Mouse (Mus musculus) embryonic fibroblast, embryonic 13.5 days (primary cell): ENCODE measurements around the gene Pygb. TPM values are rescaled to one million over a fixed set of nuclear protein-coding genes. Genes with fewer than 3 reads are reported as not detected.

Experiments used
- H3K27ac ChIP-seq: 2 replicates; pipeline ENCODE4 v1.5.1; 2012; ENCODE audit warnings: low read length, control low read depth, inconsistent platforms; ENCODE audit not compliant: insufficient read depth
- H3K4me1 ChIP-seq: 2 replicates; pipeline ENCODE4 v1.6.1; 2011; ENCODE audit warnings: low read length; ENCODE audit not compliant: control insufficient read depth, insufficient read depth
- H3K4me3 ChIP-seq: 2 replicates; pipeline ENCODE4 v1.5.1; 2011; ENCODE audit warnings: mild to moderate bottlenecking, control low read depth, low read length; ENCODE audit not compliant: insufficient read depth
- CTCF ChIP-seq: IDR thresholded peaks from 2 replicates; pipeline ENCODE4 v1.5.1; 2011; ENCODE audit warnings: mild to moderate bottlenecking, control low read depth, low read length, moderate library complexity, borderline replicate concordance; ENCODE audit not compliant: insufficient read depth
- POLR2A ChIP-seq: IDR thresholded peaks from 2 replicates; pipeline ENCODE4 v1.6.1; 2011; ENCODE audit warnings: low read depth, mild to moderate bottlenecking, control low read depth, low read length, moderate library complexity
- polyA plus RNA-seq: library from polyadenylated mRNA; stranded (reverse); fragments of >200 nt; gene quantifications from 2 replicates; pipeline ENCODE4 v1.2.4, GENCODE M21; 2011; ENCODE audit warnings: low read depth; ENCODE audit not compliant: missing spikeins, insufficient read length

Pygb gene
- polyA plus RNA-seq, 1 experiment = 91.7 TPM

DNA sequence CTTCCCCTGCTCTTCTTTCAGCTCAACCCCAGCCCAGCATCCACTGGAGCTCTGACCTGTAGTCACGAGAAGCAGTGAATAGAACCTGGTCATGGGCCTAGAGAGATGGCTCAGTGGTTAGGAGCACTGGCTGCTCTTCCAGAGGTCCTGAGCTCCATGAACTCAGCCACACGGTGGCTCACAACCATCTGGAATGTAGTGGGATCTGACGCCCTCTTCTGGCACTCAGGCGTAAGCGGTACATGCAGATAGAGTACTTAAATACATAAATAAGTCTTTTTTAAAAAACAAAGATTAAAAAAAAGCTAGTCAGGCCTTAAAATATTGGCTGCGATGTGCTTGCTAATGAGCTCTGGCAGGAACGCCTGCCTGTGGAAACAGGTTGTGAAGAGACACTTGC lies 25.1 kb upstream of the Pygb start:
- Histone ChIP-seq H3K27ac (no peak overlapping the region), H3K4me1 (no peaks in the 10 kb centered on the region), H3K4me3 (no peak overlapping the region)
- TF ChIP-seq POLR2A (no peak), CTCF (no peak)

DNA sequence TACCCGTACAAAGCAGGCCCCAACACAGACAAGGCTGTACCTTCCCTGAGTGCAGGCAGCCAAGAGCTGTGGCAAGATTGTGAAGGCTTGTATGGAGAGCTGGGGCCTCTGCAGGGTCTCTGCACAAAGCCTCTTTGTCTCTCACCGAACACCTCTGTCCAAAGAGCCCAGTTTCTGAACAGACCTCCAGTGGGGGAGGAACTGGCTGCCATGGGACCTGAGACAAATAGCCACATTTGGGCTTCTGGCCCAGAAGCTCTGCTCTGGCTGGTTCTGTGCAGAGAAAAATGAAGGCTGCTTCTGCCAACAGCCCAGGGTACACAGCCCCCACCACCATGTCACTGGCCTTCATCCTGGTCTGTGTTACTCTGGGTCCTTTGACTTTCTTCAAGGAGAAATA lies 20.9 kb upstream of the Pygb start:
- TF ChIP-seq POLR2A (no peak), CTCF (no peak)
- no peak overlapping the region for H3K4me3 ChIP-seq
- no peak overlapping the region for H3K27ac ChIP-seq
- H3K4me1 ChIP-seq = no peaks in the 10 kb centered on the region

DNA sequence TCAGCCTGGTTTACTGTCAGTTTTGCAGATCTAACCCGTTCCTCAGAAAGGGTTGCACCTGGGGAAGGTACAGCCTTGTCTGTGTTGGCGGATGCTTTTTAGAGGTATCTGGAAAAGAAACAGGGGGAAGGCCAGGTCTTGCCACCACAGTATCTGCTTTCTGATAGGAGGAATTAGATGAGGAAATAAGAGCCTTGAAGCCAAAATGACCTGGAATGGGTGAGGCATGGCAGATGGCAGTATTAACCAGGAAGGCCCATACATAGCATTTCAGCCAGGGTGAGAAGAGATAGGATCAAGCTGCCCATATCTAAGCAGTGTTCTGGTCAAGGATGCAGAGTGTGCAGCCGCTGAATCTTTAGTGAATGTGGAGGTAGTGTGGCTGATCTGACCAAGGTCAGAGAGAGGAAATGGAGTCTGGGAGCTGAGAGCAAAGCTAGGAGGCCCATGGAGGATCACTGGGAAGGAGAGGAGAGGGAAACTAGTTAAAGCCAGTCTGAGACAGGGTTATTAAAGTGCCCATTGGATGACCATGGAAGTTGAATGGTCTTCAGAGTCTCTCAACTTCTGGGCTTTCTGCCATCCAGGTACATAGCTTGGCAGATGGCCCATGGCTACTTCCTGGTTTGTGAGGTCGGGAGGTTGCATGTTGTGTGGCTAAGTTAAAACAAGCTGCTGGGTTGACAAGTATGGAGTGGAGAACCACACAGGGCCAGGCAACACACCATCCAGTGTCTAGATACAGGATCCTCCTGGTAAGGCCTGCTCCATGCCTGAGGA lies 20.3 kb upstream of the Pygb start:
- H3K27ac ChIP-seq = no peak overlapping the region
- TF ChIP-seq POLR2A = no peak
- TF ChIP-seq CTCF = no peak
- H3K4me1 ChIP-seq = no peaks in the 10 kb centered on the region
- no peak overlapping the region for H3K4me3 ChIP-seq

DNA sequence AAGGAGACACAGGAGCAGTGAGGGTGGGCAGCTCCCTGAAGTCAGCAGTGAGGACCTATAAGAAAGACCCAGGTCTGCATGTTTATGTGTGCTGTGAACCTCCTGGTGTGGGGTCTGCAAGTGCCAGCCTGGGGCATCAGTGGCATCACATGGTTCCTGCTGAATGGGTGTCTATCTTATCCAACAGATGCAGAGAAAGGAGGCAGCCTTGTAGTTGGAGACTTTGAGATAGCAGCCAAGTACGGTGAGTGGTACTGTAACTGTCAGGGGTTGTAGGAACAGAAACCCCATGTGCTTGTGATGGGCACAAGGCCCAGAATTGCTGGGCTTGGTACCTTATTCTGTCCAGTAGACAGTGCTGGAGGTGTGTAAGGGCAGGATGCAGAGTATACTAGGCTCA lies 17.9 kb upstream of the Pygb start:
- Histone ChIP-seq H3K4me1 (no peaks in the 10 kb centered on the region), H3K4me3 (no peak overlapping the region), H3K27ac (no peak overlapping the region)
- TF ChIP-seq CTCF (no peak), POLR2A (no peak)

DNA sequence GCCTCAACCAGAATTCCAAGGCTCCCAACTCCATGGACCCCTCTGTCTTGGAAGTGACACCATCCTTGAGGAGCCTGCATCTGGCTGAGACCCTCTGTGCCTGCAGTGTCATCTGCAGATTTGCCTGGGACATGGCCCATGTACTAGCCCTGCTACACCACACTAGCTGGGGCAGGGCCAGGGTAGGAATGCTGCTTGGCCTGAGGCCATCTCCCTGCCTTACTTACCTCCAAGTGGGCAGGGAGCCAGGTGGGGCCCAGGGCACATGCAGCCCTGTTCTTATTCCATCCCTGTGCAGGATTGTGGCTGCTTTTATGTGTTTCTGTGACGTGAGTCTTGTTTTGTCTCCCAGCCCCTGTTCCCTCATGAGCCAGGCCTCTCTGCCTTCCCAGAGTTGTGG lies 15.8 kb upstream of the Pygb start:
- no peak overlapping the region; the same call in 1 of the 2 replicates for H3K27ac ChIP-seq
- H3K4me3 ChIP-seq = no peak overlapping the region
- no peak for TF ChIP-seq POLR2A
- no peak for TF ChIP-seq CTCF
- H3K4me1 ChIP-seq = no peaks in the 10 kb centered on the region

DNA sequence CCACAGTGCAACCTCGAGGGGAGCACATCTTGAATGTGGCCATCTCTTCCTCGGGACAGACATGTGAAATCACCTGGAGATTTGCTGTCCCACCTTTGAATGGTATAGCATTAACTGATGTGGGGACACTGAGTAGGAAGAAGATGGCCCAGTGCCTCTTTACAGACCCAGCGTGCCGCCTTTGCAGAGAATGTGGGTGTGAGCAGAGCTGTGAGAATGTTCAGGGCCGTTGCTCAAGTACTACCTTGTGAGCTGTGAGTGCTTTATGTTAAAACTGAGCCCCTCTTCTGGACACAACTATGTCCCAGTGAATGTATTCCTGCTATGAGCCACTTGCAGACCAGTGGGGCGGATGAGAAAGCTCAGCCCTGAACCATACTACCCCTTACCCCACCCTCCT lies 15.4 kb upstream of the Pygb start:
- peaks cover under 1% of the 10 kb centered on the region; the same call in 1 of the 2 replicates for H3K4me1 ChIP-seq
- H3K4me3 ChIP-seq = no peak overlapping the region
- TF ChIP-seq POLR2A (no peak), CTCF (no peak)
- H3K27ac ChIP-seq = no peak overlapping the region

DNA sequence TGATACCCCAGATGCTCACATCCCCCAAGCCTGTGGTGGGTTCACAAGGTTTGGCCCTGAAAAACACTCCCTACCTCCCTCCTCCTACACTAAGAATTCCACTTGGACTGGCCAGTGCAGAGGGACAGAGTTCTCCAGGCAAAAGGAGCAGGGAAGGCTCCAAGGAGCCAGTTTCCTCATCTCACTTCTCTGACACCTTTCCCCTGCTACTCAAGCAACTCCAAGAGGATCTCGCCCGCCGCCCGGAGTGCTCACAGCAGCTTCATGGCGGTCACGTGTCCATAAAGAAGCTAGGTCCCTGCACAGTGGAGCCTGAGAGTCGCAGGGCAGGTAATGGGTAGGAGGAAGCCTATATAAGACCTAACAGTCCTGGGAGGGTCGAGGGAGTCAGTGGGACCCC lies 14.5 kb upstream of the Pygb start:
- no peak overlapping the region for H3K27ac ChIP-seq
- H3K4me1 ChIP-seq = peaks cover 1% of the 10 kb centered on the region; the same call in 1 of the 2 replicates
- TF ChIP-seq CTCF (no peak), POLR2A (no peak)
- H3K4me3 ChIP-seq = no peak overlapping the region

DNA sequence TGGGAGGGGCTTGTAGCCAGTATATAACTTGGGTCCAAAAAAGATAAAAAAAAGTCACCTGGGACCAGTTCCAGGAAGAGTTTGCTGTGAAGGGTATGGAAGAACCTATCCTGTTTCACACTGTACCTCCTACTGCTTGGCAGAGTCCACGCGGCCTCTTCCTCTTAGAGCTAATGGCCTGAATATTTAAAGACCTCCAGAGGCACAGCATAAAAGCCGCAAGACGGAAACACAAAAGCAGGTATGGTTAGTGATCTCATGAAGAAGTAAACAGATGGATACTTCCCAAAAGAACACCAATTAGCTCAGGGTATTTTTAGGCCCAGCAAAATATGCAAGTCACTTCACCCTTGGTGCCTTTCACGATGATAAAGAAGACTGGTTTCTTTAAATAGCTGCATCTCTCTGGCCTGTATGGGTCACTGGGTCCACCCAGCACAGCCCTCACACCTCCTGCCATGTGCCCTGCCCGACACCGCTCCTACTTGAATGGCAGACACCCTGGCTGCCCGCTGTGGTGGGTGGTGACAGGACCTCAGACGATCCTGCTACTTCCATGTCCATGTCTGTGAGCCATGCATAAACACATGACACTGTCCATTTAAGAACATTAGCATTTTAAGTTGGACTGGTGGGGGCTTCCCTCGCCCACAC lies 13.9 kb upstream of the Pygb start:
- TF ChIP-seq CTCF (no peak), POLR2A (no peak)
- Histone ChIP-seq H3K4me3 (no peak overlapping the region), H3K4me1 (peaks cover 1% of the 10 kb centered on the region; the same call in 1 of the 2 replicates), H3K27ac (no peak overlapping the region)

DNA sequence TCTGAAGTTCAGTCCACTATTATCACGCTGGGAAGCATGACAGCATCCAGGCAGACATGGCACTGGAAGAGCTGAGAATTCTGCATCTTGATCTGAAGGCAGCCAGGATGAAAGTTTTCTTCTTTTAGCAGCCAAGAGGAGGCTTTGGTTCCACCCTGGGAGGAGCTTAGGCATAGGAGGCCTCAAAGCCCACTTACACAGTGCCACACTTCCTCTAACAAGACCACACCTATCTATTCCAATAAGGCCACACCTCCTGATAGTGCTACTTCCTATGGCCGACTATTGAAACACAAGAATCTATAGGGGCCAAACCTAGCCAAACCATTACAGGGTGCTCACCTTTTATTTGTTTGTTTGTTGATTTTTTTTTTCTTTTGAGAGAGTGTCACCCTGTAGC lies 3.7 kb upstream of the Pygb start:
- Histone ChIP-seq H3K4me1 (peaks cover 7% of the 10 kb centered on the region), H3K4me3 (no peak overlapping the region), H3K27ac (no peak overlapping the region)
- TF ChIP-seq POLR2A (no peak), CTCF (no peak)

DNA sequence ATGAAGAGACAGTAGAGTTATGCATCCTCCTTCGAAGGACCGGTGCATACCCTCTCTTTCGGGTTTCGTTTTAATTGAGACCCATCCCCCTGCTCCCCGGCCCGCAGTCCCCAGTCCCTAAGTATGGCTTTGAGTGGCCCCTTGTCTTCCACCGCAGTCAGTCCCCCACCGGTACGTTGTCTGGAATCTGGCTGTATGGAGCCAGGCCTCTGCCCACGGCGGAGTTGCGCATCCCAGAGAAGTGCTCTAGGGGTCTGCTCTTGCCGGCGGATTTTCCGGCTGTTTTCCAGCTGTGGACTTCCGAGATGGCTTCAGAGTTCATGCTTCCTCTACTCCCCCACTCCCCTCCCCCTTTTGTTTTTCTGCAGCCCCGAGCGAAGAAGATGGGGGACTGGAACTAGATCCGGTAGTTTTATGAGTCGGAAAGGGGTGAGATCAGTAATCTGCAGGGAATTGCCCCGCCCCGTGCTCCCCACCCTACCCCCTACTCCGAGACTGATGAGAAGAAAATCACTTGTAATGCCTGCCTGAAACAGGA lies 768 bp downstream of the Pygb start:
- H3K4me1 ChIP-seq = peaks cover 15% of the 10 kb centered on the region
- no peak overlapping the region for H3K27ac ChIP-seq

More for the DNA sequence above, 768 bp downstream of the Pygb start:
- H3K4me3 ChIP-seq = peak overlapping the region; percentile 75
- TF ChIP-seq POLR2A = no peak
- no peak for TF ChIP-seq CTCF
